ENCODE assay signal across 10 mouse cellular contexts in the genomic region with DNA sequence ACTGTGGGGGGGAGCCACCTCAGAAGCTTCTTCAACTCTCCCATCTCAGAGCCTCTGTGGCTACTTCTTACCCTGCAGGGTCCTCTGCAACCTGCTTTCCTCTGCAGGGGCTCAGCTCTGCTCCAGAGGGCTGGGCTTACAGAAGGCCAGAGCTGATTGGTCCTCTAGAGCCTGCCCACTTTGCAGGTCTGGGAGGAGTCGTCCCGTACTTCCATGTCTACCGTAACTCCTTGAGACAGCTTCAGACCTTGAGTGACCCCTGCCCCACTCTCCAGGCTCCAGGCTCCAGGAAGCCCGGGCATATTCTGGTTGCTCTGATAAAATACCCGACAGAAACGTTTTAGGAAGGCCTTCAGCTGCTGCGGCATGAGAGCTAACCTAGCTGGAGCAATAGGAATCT.
DNase-seq lines count a peak whose midpoint lies in the region; ATAC-seq and TF ChIP-seq lines count a peak whose summit lies in the region.
"Had no signal": no experiment of that assay in that cellular context is flagged by ENCODE, and none has a peak within 500 bp of the region (broad histone marks: within the 10 kb centered on the region; RNA-seq: fewer than 3 reads in every experiment).

No protein-coding gene starts in this region.

- intact Hi-C loops in left cerebral cortex, postnatal 4 days (cut with DNase I) = loop anchor here (5.0 kb wide), 1 partner anchor 58 kb away; no protein-coding TSS in a partner anchor

- no peaks in the 10 kb centered on the region for H3K9me3 ChIP-seq in midbrain, embryonic 13.5 days
- no peaks in the 10 kb centered on the region for H3K9me3 ChIP-seq in midbrain, embryonic 10.5 days (replicated peaks)
- H3K9me3 ChIP-seq in limb, embryonic 14.5 days (ENCODE audit: control insufficient read depth, low read length) = no peaks in the 10 kb centered on the region

- H3K4me2 ChIP-seq in midbrain, embryonic 13.5 days (replicated peaks) = no peak overlapping the region
- peak overlapping the region; percentile 33 for H3K4me2 ChIP-seq in limb, embryonic 14.5 days (replicated peaks; ENCODE audit: low read depth, low read length, severe bottlenecking)

- 0 out of 2 replicates have a peak, but pooled peaks have one; percentile 22 for ATAC-seq in midbrain, embryonic 13.5 days
- peak; percentile 64; the same call in 1 of the 2 replicates for ATAC-seq in limb, embryonic 14.5 days (ENCODE audit: low FRiP score, low read depth)

- TF ChIP-seq POLR2A in limb, embryonic 14.5 days (IDR thresholded peaks at IDR 0.05; ENCODE audit: borderline replicate concordance, extremely low read depth, insufficient read depth, insufficient read length) = no peak

- peak; percentile 38 for DNase-seq in cerebellum, adult 11-12 months
- no peak for DNase-seq in cerebellum, postnatal 36 days
- DNase-seq in midbrain, embryonic 10.5 days (ENCODE audit: low spot score) = no peak
- no peak for DNase-seq in limb, embryonic 14.5 days (ENCODE audit: low spot score)
- DNase-seq in left cerebral cortex, postnatal 4 days = no peak
- DNase-seq in adipocyte (ENCODE audit: low spot score) = no peak
- no peak for DNase-seq in cerebellum, adult 8-10 months
- DNase-seq: heart, postnatal 4 days; thymus, postnatal 25 days had no signal

- H3K4me1 ChIP-seq in midbrain, embryonic 13.5 days (replicated peaks) = peaks cover 22% of the 10 kb centered on the region
- peaks cover 24% of the 10 kb centered on the region for H3K4me1 ChIP-seq in midbrain, embryonic 10.5 days
- H3K4me1 ChIP-seq in limb, embryonic 14.5 days (ENCODE audit: control insufficient read depth, insufficient read depth, low read length) = peaks cover 6% of the 10 kb centered on the region; the same call in 1 of the 2 replicates

- no peak overlapping the region for H3K27ac ChIP-seq in midbrain, embryonic 13.5 days
- H3K27ac ChIP-seq in midbrain, embryonic 10.5 days (replicated peaks) = no peak overlapping the region
- no peak overlapping the region for H3K27ac ChIP-seq in limb, embryonic 14.5 days (replicated peaks; ENCODE audit: low read depth, low read length)

- no peaks in the 10 kb centered on the region for H3K27me3 ChIP-seq in midbrain, embryonic 13.5 days
- no peaks in the 10 kb centered on the region for H3K27me3 ChIP-seq in midbrain, embryonic 10.5 days (ENCODE audit: low read depth, poor library complexity, severe bottlenecking)
- no peaks in the 10 kb centered on the region for H3K27me3 ChIP-seq in limb, embryonic 14.5 days (ENCODE audit: control insufficient read depth, insufficient read depth, low read length)

- H3K36me3 ChIP-seq in midbrain, embryonic 13.5 days = no peaks in the 10 kb centered on the region
- no peaks in the 10 kb centered on the region for H3K36me3 ChIP-seq in midbrain, embryonic 10.5 days
- no peaks in the 10 kb centered on the region for H3K36me3 ChIP-seq in limb, embryonic 14.5 days (ENCODE audit: control insufficient read depth, insufficient read depth, low read length)

- no peak overlapping the region for H3K9ac ChIP-seq in midbrain, embryonic 13.5 days (replicated peaks)
- peak overlapping the region; percentile 38 for H3K9ac ChIP-seq in limb, embryonic 14.5 days (ENCODE audit: low read depth, low read length, severe bottlenecking)

- no peak overlapping the region for H3K4me3 ChIP-seq in midbrain, embryonic 13.5 days (replicated peaks)
- no peak overlapping the region for H3K4me3 ChIP-seq in midbrain, embryonic 10.5 days
- no peak overlapping the region for H3K4me3 ChIP-seq in limb, embryonic 14.5 days (replicated peaks; ENCODE audit: low read length)

- WGBS in midbrain, embryonic 13.5 days = 12% methylated on average over 7 of the region's 7 CpGs
- 15% methylated on average over 7 of the region's 7 CpGs for WGBS in midbrain, embryonic 10.5 days
- WGBS in limb, embryonic 14.5 days = 11% methylated on average over 7 of the region's 7 CpGs
